Mouse (Mus musculus) erythroblast, embryonic 14.5 days (primary cell): Measurements from ENCODE around the gene Cadm4.

Experiments
- GATA1 ChIP-seq: IDR thresholded peaks from 2 replicates; pipeline ENCODE4 v1.6.1; 2012; ENCODE audit warnings: low read length, inconsistent platforms, mixed read lengths
- TAL1 ChIP-seq: IDR thresholded peaks from 3 replicates; pipeline ENCODE4 v1.6.1; 2012; ENCODE audit warnings: low read length, inconsistent platforms, mixed read lengths

GRCm38 (mm10) chr7:24531211-24531971 lies 49.6 kb downstream of the Cadm4 start:
- no peak for TF ChIP-seq TAL1
- TF ChIP-seq GATA1 = no peak
